Mouse (Mus musculus) megakaryocyte, embryonic 14.5 days (primary cell): ENCODE measurements around the gene Lcmt1.

ENCODE experiments used
- FLI1 ChIP-seq: IDR thresholded peaks from 2 replicates; pipeline ENCODE4 v1.6.1; 2012; ENCODE audit warnings: low read length, inconsistent platforms, mixed read lengths
- GATA1 ChIP-seq: IDR thresholded peaks from 3 replicates; pipeline ENCODE4 v1.6.1; 2012; ENCODE audit warnings: mixed read lengths, low read length, inconsistent platforms, borderline replicate concordance

DNA sequence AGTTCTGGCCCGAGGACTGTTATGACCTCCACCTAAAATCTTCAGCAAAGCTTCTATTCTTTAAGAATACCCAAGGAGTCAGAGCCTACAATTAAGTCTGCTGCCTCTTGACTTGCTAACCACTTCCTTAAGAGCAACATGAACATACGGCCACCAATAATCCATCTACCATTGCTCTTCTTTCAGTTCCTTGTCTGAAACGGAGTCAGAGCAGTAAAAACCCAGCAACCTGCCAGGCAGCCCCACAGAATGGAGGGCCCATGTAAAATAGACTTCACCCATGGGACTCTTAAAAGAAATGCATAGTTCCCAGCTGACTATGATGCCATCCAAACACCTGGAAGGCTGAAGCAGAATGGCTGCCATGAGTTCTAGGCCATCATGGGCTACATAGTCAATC is 13.4 kb upstream of the Lcmt1 start:
- TF ChIP-seq FLI1 (no peak), GATA1 (no peak)
